Mouse (Mus musculus): ENCODE data around the gene Pcyt2.

- TF ChIP-seq CTCF (IDR thresholded peaks at IDR 0.05; ENCODE audit: low read depth, low read length) (no peak), TAL1 (conservative IDR thresholded peaks at IDR 0.05; ENCODE audit: low read depth, low read length) (no peak)
Observed at GRCm38 (mm10) chr11:120603545-120603944, 14.2 kb downstream of the Pcyt2 start.
